Mouse (Mus musculus) cerebellum, adult 9-11 months (tissue): ENCODE results near the gene Map3k1.
"Not testable (repeated sequence)": the region's sequence is repeated elsewhere in the genome, so short reads cannot be mapped to it uniquely, and the experiment has no call there.

Experiments
- DNase-seq: peaks from one replicate; pipeline ENCODE4 v3.0.0; 2022

Map3k1 gene

GRCm38 (mm10) chr13:111726898-111727297 lies 81.9 kb downstream of the Map3k1 start:
- DNase-seq, result no peak

DNA sequence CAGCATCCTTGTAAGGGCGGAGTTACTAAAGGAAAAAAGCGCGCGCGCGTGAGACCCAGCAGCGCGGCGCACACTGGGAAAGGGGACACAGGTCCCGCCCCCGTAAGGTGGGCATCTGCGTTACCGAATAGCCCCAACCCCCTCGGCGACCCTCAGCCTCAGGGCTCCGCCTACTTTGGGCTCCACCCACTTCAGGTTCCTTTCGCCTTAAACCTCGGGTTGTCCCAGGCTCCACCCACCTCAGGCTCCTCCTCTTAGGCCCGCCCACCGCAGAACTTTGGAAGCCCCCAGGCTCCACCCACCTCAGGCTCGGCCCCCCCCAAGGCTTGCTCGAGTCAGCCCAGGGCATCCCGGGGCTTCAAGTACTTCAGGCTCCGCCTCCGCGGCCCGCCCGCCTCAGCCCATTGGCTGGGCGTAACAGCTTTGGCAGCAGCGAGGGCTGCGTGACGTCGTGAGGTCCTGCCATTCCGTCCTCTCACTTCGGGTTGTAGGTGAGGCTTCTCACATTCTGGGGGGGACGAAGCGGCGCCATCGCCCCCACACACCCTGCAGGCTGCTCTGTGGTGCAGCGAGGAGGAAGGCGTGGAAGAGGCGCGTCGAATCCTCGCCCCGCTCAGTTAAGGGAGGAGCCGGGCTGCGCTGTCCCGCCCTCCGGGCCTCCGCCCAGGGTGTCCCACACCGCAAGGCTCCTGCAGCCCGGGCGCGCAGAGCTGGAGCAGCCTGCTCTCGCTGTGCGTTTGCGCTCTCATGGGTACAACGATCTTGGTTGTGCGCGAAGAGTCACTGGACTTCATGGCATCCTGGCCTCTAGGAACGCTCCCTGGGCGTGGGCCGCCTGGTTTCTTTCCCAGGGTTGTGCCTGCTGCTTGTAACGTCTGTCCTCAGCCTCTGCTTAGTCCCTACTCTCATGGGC lies 83.4 kb downstream of the Map3k1 start:
- peak; percentile 95 for DNase-seq

- DNase-seq, result no peak
Observed at GRCm38 (mm10) chr13:111724811-111725164, 84.0 kb downstream of the Map3k1 start.

DNA sequence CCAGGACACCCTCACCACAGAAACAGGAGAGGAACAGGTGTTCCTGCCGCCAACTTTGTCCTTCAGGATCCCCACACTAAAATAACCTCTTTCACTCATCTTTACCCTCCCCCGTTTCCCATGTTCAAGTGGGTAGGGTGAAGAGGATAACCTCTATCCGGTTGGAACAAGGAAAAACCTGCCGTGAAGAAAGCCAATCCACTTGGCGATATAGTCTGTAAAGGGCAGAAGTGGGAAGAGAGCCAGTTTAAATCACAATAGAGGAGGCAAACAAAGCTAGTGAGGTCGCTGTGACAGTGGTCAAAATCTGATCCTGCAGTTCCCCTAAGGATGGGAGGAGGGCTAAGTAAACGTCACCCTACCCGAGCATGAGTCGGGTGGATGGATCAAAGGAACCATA lies 89.1 kb downstream of the Map3k1 start:
- no peak for DNase-seq

- DNase-seq, result no peak
Observed at GRCm38 (mm10) chr13:111710531-111710930, 98.3 kb downstream of the Map3k1 start.

DNA sequence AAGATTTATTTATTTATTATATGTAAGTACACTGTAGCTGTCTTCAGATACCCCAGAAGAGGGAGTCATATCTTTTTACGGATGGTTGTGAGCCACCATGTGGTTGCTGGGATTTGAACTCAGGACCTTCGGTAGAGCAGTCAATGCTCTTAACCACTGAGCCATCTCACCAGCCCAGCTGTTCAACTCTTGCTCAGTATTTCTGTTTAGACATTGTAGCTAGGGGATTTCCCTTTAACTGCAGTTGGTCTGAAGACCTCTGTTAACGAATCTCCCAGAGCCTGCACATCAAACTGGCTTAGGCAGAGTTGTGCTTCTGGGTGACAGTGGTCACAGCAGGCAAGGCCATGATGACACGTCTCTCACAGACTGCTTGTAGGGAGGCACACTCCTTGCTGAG lies 104.8 kb downstream of the Map3k1 start:
- DNase-seq, result not testable (repeated sequence)

DNA sequence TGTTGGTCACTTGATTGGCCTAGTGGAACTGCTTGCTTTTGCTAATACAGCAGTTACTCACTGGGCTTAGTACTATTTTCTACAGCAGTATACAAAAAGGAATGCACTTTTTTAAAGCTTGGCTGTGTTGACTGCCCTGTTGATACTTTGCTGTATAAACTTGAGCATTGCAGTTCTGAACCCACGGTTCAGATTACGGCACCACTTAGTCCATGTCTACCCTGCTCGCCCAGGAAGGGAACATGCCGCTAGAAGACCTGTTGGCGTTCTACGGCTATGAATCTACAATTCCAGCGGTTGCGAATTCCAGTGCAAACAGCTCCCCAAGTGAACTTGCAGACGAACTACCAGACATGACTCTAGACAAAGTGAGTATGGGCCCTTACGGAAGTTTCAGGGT lies 105.4 kb downstream of the Map3k1 start:
- no peak for DNase-seq
